Mouse (Mus musculus): ENCODE measurements at regions not wholly inside any gene's neighbourhood (a gene's known extent, or its start where the extent isn't known, plus 50 kb on each side); places are given as distances from the start of the nearest gene placed in this dataset.

- no peak for ATAC-seq (ENCODE audit: poor library complexity, severe bottlenecking)
These were observed 276.8 kb downstream of the Maf start for GRCm38 (mm10) chr8:115430793-115431192.

GRCm38 (mm10) chr8:115429291-115429883 is 278.2 kb downstream of the Maf start:
- ATAC-seq (ENCODE audit: poor library complexity, severe bottlenecking): peak; percentile 50

GRCm38 (mm10) chr8:115428528-115429290 is 278.9 kb downstream of the Maf start:
- ATAC-seq (ENCODE audit: poor library complexity, severe bottlenecking): no peak

- ATAC-seq (ENCODE audit: poor library complexity, severe bottlenecking): peak; percentile 66
These were observed 279.6 kb downstream of the Maf start for GRCm38 (mm10) chr8:115428022-115428421.

GRCm38 (mm10) chr8:115427490-115427889 is 280.1 kb downstream of the Maf start:
- ATAC-seq (ENCODE audit: poor library complexity, severe bottlenecking): peak; percentile 19

- no peak for ATAC-seq (ENCODE audit: poor library complexity, severe bottlenecking)
These were observed 281.1 kb downstream of the Maf start for GRCm38 (mm10) chr8:115426543-115426942.

- no peak for ATAC-seq (ENCODE audit: poor library complexity, severe bottlenecking)
These were observed 282.2 kb downstream of the Maf start for GRCm38 (mm10) chr8:115425360-115425759.

- peak; percentile 46 for ATAC-seq (ENCODE audit: poor library complexity, severe bottlenecking)
These were observed 283.9 kb downstream of the Maf start for GRCm38 (mm10) chr8:115423682-115424081.

- ATAC-seq (ENCODE audit: poor library complexity, severe bottlenecking): peak; percentile 75
These were observed 284.5 kb downstream of the Maf start for GRCm38 (mm10) chr8:115423056-115423455.

- no peak for ATAC-seq (ENCODE audit: poor library complexity, severe bottlenecking)
These were observed 287.1 kb downstream of the Maf start for GRCm38 (mm10) chr8:115420536-115420935.

- peak; percentile 16; the same call in 1 of the 2 replicates for ATAC-seq (ENCODE audit: poor library complexity, severe bottlenecking)
These were observed 287.5 kb downstream of the Maf start for GRCm38 (mm10) chr8:115420131-115420530.

GRCm38 (mm10) chr8:115418056-115418455 is 289.5 kb downstream of the Maf start:
- no peak for ATAC-seq (ENCODE audit: poor library complexity, severe bottlenecking)

GRCm38 (mm10) chr8:115414061-115414473 is 293.5 kb downstream of the Maf start:
- peak; percentile 95 for ATAC-seq (ENCODE audit: poor library complexity, severe bottlenecking)

GRCm38 (mm10) chr8:115411756-115412155 is 295.8 kb downstream of the Maf start:
- no peak for ATAC-seq (ENCODE audit: poor library complexity, severe bottlenecking)

GRCm38 (mm10) chr8:115411061-115411460 is 296.5 kb downstream of the Maf start:
- ATAC-seq (ENCODE audit: poor library complexity, severe bottlenecking): no peak

- ATAC-seq (ENCODE audit: poor library complexity, severe bottlenecking): peak; percentile 19; the same call in 1 of the 2 replicates
These were observed 297.4 kb downstream of the Maf start for GRCm38 (mm10) chr8:115410191-115410590.

GRCm38 (mm10) chr8:115407535-115407934 is 300.1 kb downstream of the Maf start:
- peak; percentile 84 for ATAC-seq (ENCODE audit: poor library complexity, severe bottlenecking)

- ATAC-seq (ENCODE audit: poor library complexity, severe bottlenecking): no peak
These were observed 304.0 kb downstream of the Maf start for GRCm38 (mm10) chr8:115403601-115404000.

GRCm38 (mm10) chr8:115402471-115403197 is 305.0 kb downstream of the Maf start:
- ATAC-seq (ENCODE audit: poor library complexity, severe bottlenecking): no peak

All from megakaryocyte, adult 5-6 weeks (primary cell).